Mouse (Mus musculus): ENCODE data around the gene Gm10553. TPM values are rescaled to one million over a fixed set of nuclear protein-coding genes. Genes with fewer than 3 reads are reported as not detected.
A peak's percentile ranks its signal among the peaks of the same experiment; 100 is the strongest.
"Not testable (repeated sequence)": the region's sequence is repeated elsewhere in the genome, so short reads cannot be mapped to it uniquely, and the experiment has no call there.

The Gm10553 gene
- not detected for total RNA-seq (2021)

GRCm38 (mm10) chr1:85099864-85100263, at the start of gene Gm10553:
TSS of gene Gm10553 (plus strand) at chr1:85100164.
- intact Hi-C loops (cut with DNase I); DNase-seq (ENCODE audit: low spot score in 2 of 2): not testable (repeated sequence)

GRCm38 (mm10) chr1:85071690-85072089, 28.3 kb upstream of the Gm10553 start:
- intact Hi-C loops (cut with DNase I); DNase-seq (ENCODE audit: low spot score in 2 of 2): not testable (repeated sequence)

GRCm38 (mm10) chr1:85073099-85073498, 26.9 kb upstream of the Gm10553 start:
- intact Hi-C loops (cut with DNase I); DNase-seq (ENCODE audit: low spot score in 2 of 2): not testable (repeated sequence)

- DNase-seq (ENCODE audit: low spot score in 2 of 2); intact Hi-C loops (cut with DNase I): not testable (repeated sequence)
Measured at GRCm38 (mm10) chr1:85084803-85085202, 15.2 kb upstream of the Gm10553 start.

- intact Hi-C loops (cut with DNase I); DNase-seq (ENCODE audit: low spot score in 2 of 2): not testable (repeated sequence)
Measured at GRCm38 (mm10) chr1:85086211-85086610, 13.8 kb upstream of the Gm10553 start.

- intact Hi-C loops (cut with DNase I) = not testable (repeated sequence)
Measured at GRCm38 (mm10) chr1:85092169-85092568, 7.8 kb upstream of the Gm10553 start.

GRCm38 (mm10) chr1:85093011-85093572, 6.9 kb upstream of the Gm10553 start:
- DNase-seq (ENCODE audit: low spot score in 2 of 2); intact Hi-C loops (cut with DNase I): not testable (repeated sequence)

More at GRCm38 (mm10) chr1:85092169-85092568, 7.8 kb upstream of the Gm10553 start:
- DNase-seq (ENCODE audit: low spot score in 2 of 2) = not testable (repeated sequence)

- intact Hi-C loops (cut with DNase I) = not testable (repeated sequence)
Measured at GRCm38 (mm10) chr1:85099081-85099480, 883 bp upstream of the Gm10553 start.

GRCm38 (mm10) chr1:85101754-85102153, 1.8 kb downstream of the Gm10553 start:
- DNase-seq (ENCODE audit: low spot score in 2 of 2); intact Hi-C loops (cut with DNase I): not testable (repeated sequence)

More at GRCm38 (mm10) chr1:85099081-85099480, 883 bp upstream of the Gm10553 start:
- DNase-seq (ENCODE audit: low spot score in 2 of 2) = not testable (repeated sequence)

- intact Hi-C loops (cut with DNase I); DNase-seq (ENCODE audit: low spot score in 2 of 2): not testable (repeated sequence)
Measured at GRCm38 (mm10) chr1:85105336-85105735, 5.4 kb downstream of the Gm10553 start.

GRCm38 (mm10) chr1:85106013-85106412, 6.0 kb downstream of the Gm10553 start:
- DNase-seq (ENCODE audit: low spot score in 2 of 2); intact Hi-C loops (cut with DNase I): not testable (repeated sequence)

GRCm38 (mm10) chr1:85109753-85110152, 9.8 kb downstream of the Gm10553 start, which contains the start of gene A530032D15Rik:
TSS of gene A530032D15Rik (minus strand) at chr1:85109853.
- intact Hi-C loops (cut with DNase I); DNase-seq (ENCODE audit: low spot score in 2 of 2): not testable (repeated sequence)

GRCm38 (mm10) chr1:85110876-85111275, 10.9 kb downstream of the Gm10553 start:
- DNase-seq (ENCODE audit: low spot score in 2 of 2); intact Hi-C loops (cut with DNase I): not testable (repeated sequence)

- intact Hi-C loops (cut with DNase I); DNase-seq (ENCODE audit: low spot score in 2 of 2): not testable (repeated sequence)
Measured at GRCm38 (mm10) chr1:85111572-85111971, 11.6 kb downstream of the Gm10553 start.

- intact Hi-C loops (cut with DNase I); DNase-seq (ENCODE audit: low spot score in 2 of 2): not testable (repeated sequence)
Measured at GRCm38 (mm10) chr1:85112266-85112665, 12.3 kb downstream of the Gm10553 start.

- DNase-seq (ENCODE audit: low spot score in 2 of 2); intact Hi-C loops (cut with DNase I): not testable (repeated sequence)
Measured at GRCm38 (mm10) chr1:85112889-85113288, 12.9 kb downstream of the Gm10553 start.

- DNase-seq (ENCODE audit: low spot score in 2 of 2); intact Hi-C loops (cut with DNase I): not testable (repeated sequence)
Measured at GRCm38 (mm10) chr1:85114078-85114477, 14.1 kb downstream of the Gm10553 start.

GRCm38 (mm10) chr1:85114666-85115402, 14.9 kb downstream of the Gm10553 start:
- DNase-seq (ENCODE audit: low spot score in 2 of 2) = peak in 1 of 2 experiments; percentile 49
- intact Hi-C loops (cut with DNase I) = not testable (repeated sequence)

GRCm38 (mm10) chr1:85117537-85117936, 17.6 kb downstream of the Gm10553 start:
- not testable (repeated sequence) for DNase-seq (ENCODE audit: low spot score in 2 of 2)

GRCm38 (mm10) chr1:85118341-85118740, 18.4 kb downstream of the Gm10553 start:
- DNase-seq (ENCODE audit: low spot score in 2 of 2); intact Hi-C loops (cut with DNase I): not testable (repeated sequence)

More at GRCm38 (mm10) chr1:85117537-85117936, 17.6 kb downstream of the Gm10553 start:
- intact Hi-C loops (cut with DNase I) = not testable (repeated sequence)
